Mouse (Mus musculus): ENCODE measurements at regions not wholly inside any gene's neighbourhood (a gene's known extent, or its start where the extent isn't known, plus 50 kb on each side); places are given as distances from the start of the nearest gene placed in this dataset.
A peak's percentile ranks its signal among the peaks of the same experiment; 100 is the strongest.

GRCm38 (mm10) chr14:67548750-67549149 lies 1539.7 kb upstream of the Gulo start:
- DNase-seq: peak; percentile 4

- no peak for DNase-seq
These were observed 1536.0 kb upstream of the Gulo start for GRCm38 (mm10) chr14:67545036-67545435.

- no peak for DNase-seq
These were observed 1532.3 kb upstream of the Gulo start for GRCm38 (mm10) chr14:67541271-67541711.

- no peak for DNase-seq
These were observed 1529.7 kb upstream of the Gulo start for GRCm38 (mm10) chr14:67538696-67539095.

- DNase-seq: no peak
These were observed 1528.0 kb upstream of the Gulo start for GRCm38 (mm10) chr14:67536787-67537659.

GRCm38 (mm10) chr14:67506729-67507395 lies 1497.9 kb upstream of the Gulo start:
- no peak for DNase-seq

- DNase-seq: no peak
These were observed 1483.1 kb upstream of the Gulo start for GRCm38 (mm10) chr14:67492086-67492485.

- DNase-seq: no peak
These were observed 1477.7 kb upstream of the Gulo start for GRCm38 (mm10) chr14:67486676-67487075.

- no peak for DNase-seq
These were observed 1476.4 kb upstream of the Gulo start for GRCm38 (mm10) chr14:67485449-67485800.

GRCm38 (mm10) chr14:67484533-67485448 lies 1475.8 kb upstream of the Gulo start:
- DNase-seq: no peak

Measured in thymus, postnatal 14 days (tissue).